Mouse (Mus musculus) left cerebral cortex, adult 18-20 months (tissue): ENCODE results near the gene Akr1b3. TPM values are rescaled to one million over a fixed set of nuclear protein-coding genes. Genes with fewer than 3 reads are reported as not detected.

Experiments used
- DNase-seq, 2 experiments: peaks; one replicate each; pipeline ENCODE4 v3.0.0; 2021 to 2022; ENCODE audit warnings: low spot score in 2 of 2, mixed read lengths in 1 of 2
- total RNA-seq, 2 experiments: library from RNA; stranded (reverse); gene quantifications; 2 replicates each; pipeline ENCODE4 v1.2.3; 2021

Gene Akr1b3
- total RNA-seq, 2 experiments from 2014 or later, result 51.2 to 55.2 TPM

DNA sequence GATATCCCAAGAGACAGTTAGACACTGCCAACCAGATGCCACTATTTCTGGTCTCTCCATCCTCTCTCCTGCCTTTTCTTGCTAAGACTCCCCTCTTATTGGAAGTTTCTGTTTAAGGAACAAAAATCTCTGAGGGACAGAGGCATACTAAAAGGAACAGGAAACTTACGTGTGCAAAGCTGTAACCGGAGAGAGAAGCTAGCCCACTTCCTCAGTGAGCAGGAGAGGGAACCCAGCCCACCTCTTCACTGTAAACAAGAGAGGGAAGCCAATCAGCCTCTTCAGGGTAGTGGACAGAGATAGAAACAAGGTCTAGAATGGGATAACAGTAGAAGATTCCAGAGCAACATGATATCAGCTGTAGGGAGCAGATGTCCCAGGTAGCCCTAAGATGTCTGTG lies 44.2 kb downstream of the Akr1b3 start:
- no peak for DNase-seq

DNA sequence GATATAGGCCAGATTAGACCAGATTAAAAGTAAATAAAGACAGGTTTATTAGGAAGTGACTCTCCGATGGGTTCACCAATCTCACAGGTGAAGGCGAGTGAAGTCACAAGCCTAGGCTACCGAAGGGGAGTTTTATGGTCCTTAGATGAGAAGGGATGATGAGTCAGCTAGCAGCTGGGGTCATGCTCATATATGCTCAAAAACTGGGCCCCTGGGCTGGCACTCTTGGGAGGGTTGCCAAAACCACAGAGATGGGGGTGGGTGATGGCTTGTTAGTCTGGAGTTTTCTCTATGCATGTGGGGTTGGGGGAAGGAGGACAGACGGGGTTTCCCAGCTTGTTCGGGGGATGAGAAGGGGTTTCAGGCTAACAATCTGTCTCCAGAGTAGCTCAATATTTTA lies 44.8 kb downstream of the Akr1b3 start:
- no peak for DNase-seq

DNA sequence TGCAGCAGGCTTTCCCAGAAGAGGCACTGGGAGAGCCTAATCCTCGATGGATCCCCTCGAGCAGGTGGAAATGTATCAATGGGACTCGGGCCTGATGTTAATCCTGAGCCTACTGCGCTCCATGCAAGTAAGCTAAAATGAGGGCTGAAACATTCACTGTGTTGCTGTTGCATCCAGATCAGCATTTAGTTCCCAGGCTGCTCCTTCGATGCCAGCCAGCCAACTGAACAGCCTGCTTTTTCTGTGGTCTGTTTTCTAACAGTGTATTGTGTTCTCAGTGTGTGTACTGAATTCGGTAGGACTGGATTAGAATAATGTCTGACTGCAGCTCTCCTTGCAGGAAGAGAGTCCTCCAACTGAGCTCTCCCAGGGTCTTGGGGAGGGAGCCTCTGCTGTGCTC lies 46.6 kb downstream of the Akr1b3 start:
- DNase-seq, result no peak

DNA sequence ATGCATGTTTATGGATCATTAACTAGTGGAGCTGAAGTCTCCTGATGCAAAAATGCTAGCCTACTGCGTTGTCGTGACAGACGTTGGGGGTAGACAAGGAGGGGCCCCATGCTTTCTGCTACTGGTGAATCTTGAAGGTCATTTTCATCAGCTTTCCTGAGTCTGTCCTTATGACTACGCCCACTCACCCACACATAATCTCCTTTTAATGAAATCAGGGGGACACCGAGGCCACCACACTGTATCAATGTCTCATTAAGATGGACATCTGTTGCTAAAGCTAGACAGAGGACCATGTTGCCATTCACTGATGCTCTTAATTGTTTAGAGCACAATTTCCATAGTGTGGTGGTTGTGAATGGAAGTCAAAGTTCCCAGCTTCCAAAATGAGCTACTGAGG lies 58.7 kb downstream of the Akr1b3 start:
- no peak for DNase-seq

Other genes with a start within 250 kb of the Akr1b3 start
- 10 to 100 TPM; 67.9 to 71.3 TPM for gene Slc35b4, start 140.4 kb downstream of the Akr1b3 start, total RNA-seq
- gene Akr1b8, start 36.6 kb upstream of the Akr1b3 start, total RNA-seq, result under 1 TPM; 0.44 to 0.98 TPM
- 10 to 100 TPM; 20.0 to 24.9 TPM for gene Akr1b10, start 66.7 kb upstream of the Akr1b3 start, total RNA-seq
- not detected for gene Akr1b7, start 94.9 kb upstream of the Akr1b3 start, total RNA-seq
- gene Bpgm, start 158.7 kb upstream of the Akr1b3 start, total RNA-seq, result 10 to 100 TPM; 58.5 to 66.9 TPM